Mouse (Mus musculus) spleen, adult 18-20 months (tissue): Measurements from ENCODE around the gene Foxo6.

Source experiments
- DNase-seq, 2 experiments: peaks; one replicate each; pipeline ENCODE4 v3.0.0; 2022; ENCODE audit warnings: mixed read lengths in 2 of 2

Gene Foxo6

GRCm38 (mm10) chr4:120242783-120243262 lies 44.3 kb downstream of the Foxo6 start:
- DNase-seq, result no peak

- no peak for DNase-seq
Measured at GRCm38 (mm10) chr4:120241106-120241505, 46.0 kb downstream of the Foxo6 start.

GRCm38 (mm10) chr4:120239419-120239818 lies 47.7 kb downstream of the Foxo6 start:
- no peak for DNase-seq

GRCm38 (mm10) chr4:120233243-120233642 lies 53.9 kb downstream of the Foxo6 start:
- no peak for DNase-seq

GRCm38 (mm10) chr4:120232541-120232940 lies 54.6 kb downstream of the Foxo6 start:
- no peak for DNase-seq

- DNase-seq, result no peak
Measured at GRCm38 (mm10) chr4:120231982-120232381, 55.2 kb downstream of the Foxo6 start.

GRCm38 (mm10) chr4:120230256-120230649 lies 56.9 kb downstream of the Foxo6 start:
- peak in 1 of 2 experiments; percentile 27 for DNase-seq

- DNase-seq, result no peak
Measured at GRCm38 (mm10) chr4:120229505-120230255, 57.5 kb downstream of the Foxo6 start.

GRCm38 (mm10) chr4:120228613-120229012 lies 58.5 kb downstream of the Foxo6 start:
- DNase-seq, result no peak

GRCm38 (mm10) chr4:120227224-120227623 lies 59.9 kb downstream of the Foxo6 start:
- DNase-seq, result no peak

GRCm38 (mm10) chr4:120226682-120227081 lies 60.5 kb downstream of the Foxo6 start:
- no peak for DNase-seq

- DNase-seq, result peak; percentile 15 to 58
Measured at GRCm38 (mm10) chr4:120225135-120225780, 61.9 kb downstream of the Foxo6 start.

GRCm38 (mm10) chr4:120223805-120224204 lies 63.3 kb downstream of the Foxo6 start:
- no peak for DNase-seq

GRCm38 (mm10) chr4:120223108-120223745 lies 63.9 kb downstream of the Foxo6 start:
- no peak for DNase-seq

- no peak for DNase-seq
Measured at GRCm38 (mm10) chr4:120221708-120222107, 65.4 kb downstream of the Foxo6 start.

GRCm38 (mm10) chr4:120218878-120219277 lies 68.3 kb downstream of the Foxo6 start:
- DNase-seq, result no peak
